Mouse (Mus musculus) midbrain, embryonic 13.5 days (tissue): ENCODE results near the gene Cd5l. TPM values are rescaled to one million over a fixed set of nuclear protein-coding genes. Genes with fewer than 3 reads are reported as not detected.
"Not testable (repeated sequence)": the region's sequence is repeated elsewhere in the genome, so short reads cannot be mapped to it uniquely, and the experiment has no call there.

Source experiments
- ATAC-seq: fragments of 200-750 bp; cut with Nextera tagmentation; 2 replicates; pipeline ENCODE4 v1.8.0; 2017; ENCODE audit warnings: mild to moderate bottlenecking, moderate TSS enrichment, moderate library complexity
- H3K27ac ChIP-seq: fragments of 300-500 bp; sonication (generic); 2 replicates; pipeline ENCODE4 v1.5.1; 2015; ENCODE audit warnings: inconsistent platforms, mild to moderate bottlenecking, moderate library complexity
- H3K27me3 ChIP-seq: fragments of 300-500 bp; sonication (generic); 2 replicates; pipeline ENCODE4 v1.6.1; 2015; ENCODE audit warnings: mild to moderate bottlenecking, inconsistent platforms
- H3K36me3 ChIP-seq: fragments of 300-500 bp; sonication (generic); 2 replicates; pipeline ENCODE4 v1.6.1; 2015; ENCODE audit warnings: mild to moderate bottlenecking, inconsistent platforms
- H3K4me1 ChIP-seq: fragments of 300-500 bp; sonication (generic); replicated peaks from 2 replicates; pipeline ENCODE4 v1.6.1; 2015; ENCODE audit warnings: inconsistent platforms
- H3K4me2 ChIP-seq: fragments of 300-500 bp; sonication (generic); replicated peaks from 2 replicates; pipeline ENCODE4 v1.6.1; 2015; ENCODE audit warnings: moderate library complexity, mild to moderate bottlenecking, inconsistent platforms
- H3K4me3 ChIP-seq: fragments of 300-500 bp; sonication (generic); replicated peaks from 2 replicates; pipeline ENCODE4 v1.5.1; 2015; ENCODE audit warnings: mild to moderate bottlenecking, inconsistent platforms
- H3K9ac ChIP-seq: fragments of 300-500 bp; sonication (generic); replicated peaks from 2 replicates; pipeline ENCODE4 v1.6.1; 2015; ENCODE audit warnings: mild to moderate bottlenecking, inconsistent platforms
- H3K9me3 ChIP-seq: fragments of 300-500 bp; sonication (generic); 2 replicates; pipeline ENCODE4 v1.6.1; 2016; ENCODE audit warnings: mild to moderate bottlenecking, inconsistent platforms
- WGBS: fragments of 180-500 bp; shearing (Covaris S2); methylation state at CpG from one replicate; pipeline ENCODE4 v1.1.7; 2015; 5-methylcytosine and 5-hydroxymethylcytosine counted together
- polyA plus RNA-seq: library from polyadenylated mRNA; unstranded; fragments of >200 nt; fragmentation: Nextera tagmentation; extraction: Ambion mirVana; gene quantifications from 2 replicates; pipeline ENCODE4 v1.2.1, GENCODE M21; 2015

Cd5l gene
- polyA plus RNA-seq, 1 experiment from 2014 or later: not detected

DNA sequence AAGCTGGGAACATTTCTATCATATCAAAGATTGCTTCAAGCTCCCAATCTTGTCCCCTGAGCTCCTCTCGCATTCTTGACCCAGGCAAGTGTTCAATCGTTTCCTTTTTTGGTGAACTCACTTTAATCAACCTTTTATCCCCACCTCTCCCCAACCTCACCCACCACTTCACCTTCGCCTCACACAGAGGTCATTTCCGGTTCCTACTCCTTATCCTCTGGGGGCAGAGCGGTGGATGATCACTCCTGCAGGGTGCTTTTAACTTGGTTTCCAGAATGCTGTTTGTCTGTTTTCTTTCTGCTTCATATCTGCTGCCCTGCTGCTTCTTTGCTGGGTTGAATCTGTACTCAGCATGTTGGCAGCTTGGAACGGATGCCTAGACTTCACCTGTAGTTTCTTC, 20.0 kb downstream of the Cd5l start:
- Histone ChIP-seq H3K27ac (no peak overlapping the region), H3K9me3 (no peaks in the 10 kb centered on the region), H3K4me2 (no peak overlapping the region), H3K4me3 (no peak overlapping the region), H3K9ac (no peak overlapping the region), H3K4me1 (no peaks in the 10 kb centered on the region), H3K27me3 (no peaks in the 10 kb centered on the region), H3K36me3 (no peaks in the 10 kb centered on the region)
- WGBS: 73% methylated on average over 6 of the region's 6 CpGs
- ATAC-seq: no peak

DNA sequence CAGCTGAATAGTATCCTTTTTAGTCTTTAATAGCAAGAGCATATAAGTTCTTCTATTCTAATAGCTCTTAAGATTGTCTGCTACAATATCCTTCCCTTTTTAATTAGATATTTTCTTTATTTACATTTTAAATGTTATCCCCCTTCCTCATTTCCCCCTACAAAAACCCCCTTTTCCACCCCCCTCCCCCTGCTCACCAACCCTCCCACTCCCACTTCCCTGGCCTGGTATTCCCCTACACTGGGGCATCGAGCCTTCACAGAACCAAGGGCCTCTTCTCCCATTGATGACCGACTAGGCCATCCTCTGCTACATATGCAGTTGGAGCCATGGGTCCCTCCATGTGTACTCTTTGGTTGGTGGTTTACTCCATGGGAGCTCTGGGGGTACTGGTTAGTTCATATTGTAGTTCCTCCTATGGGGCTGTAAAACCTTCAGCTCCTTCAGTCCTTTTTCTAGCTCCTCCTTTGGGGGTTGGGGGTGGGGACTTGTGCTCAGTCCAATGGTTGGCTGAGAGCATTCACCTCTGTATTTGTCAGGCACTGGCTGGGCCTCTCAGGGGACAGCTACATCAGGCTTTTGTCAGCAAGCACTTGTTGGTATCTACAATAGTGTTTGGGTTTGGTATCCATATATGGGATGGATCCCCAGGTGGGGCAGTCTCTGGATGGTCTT, 22.1 kb downstream of the Cd5l start:
- 91% methylated on average over 2 of the region's 2 CpGs for WGBS
- not testable (repeated sequence) for H3K4me3 ChIP-seq, ATAC-seq, H3K9me3 ChIP-seq, H3K27ac ChIP-seq, H3K4me1 ChIP-seq, H3K27me3 ChIP-seq, H3K36me3 ChIP-seq, H3K9ac ChIP-seq, H3K4me2 ChIP-seq

DNA sequence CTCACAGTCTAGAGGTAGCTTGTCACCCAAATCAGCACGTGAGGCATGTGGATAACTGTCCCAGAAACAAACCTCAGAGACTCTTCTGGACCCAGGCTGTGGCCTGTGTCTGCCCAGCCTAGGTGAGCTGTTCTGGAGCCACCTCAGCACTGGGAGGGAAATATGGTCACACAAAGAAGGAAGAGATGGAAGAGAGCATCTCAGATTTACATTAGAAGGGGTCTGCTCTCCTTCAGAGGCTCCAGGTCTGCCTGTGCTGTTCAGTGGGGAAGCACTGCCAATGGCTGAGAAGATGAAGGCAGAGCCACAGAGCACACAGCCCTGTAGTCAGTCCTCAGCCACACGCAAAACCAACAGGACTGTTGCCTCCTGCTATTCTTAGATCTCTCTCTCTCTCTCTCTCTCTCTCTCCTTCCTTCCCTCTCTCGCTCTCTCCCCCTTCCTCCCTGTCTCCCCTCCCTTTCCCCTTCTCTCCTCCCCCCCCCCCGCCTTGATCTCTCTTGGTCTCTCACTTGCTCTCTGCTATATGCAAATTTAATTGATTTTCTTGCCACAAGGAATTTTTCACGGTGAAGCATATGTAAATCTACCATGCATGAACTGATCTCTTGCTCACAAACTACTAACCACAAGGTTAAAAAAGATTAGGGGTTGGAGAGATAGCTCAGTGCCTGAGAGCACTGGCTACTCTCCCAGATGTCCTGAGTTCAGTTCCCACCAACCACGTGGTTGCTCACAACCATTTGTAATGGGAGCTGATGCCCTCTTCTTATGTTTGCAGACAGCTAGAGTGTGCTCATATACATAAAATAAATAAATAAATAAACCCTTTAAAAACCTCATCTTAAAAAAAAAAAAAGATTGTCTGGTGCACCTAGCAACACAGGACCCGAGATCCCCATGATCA, 24.4 kb downstream of the Cd5l start:
- no peak for ATAC-seq
- Histone ChIP-seq H3K9ac (no peak overlapping the region), H3K9me3 (no peaks in the 10 kb centered on the region), H3K4me3 (no peak overlapping the region), H3K4me2 (no peak overlapping the region), H3K4me1 (no peaks in the 10 kb centered on the region), H3K27me3 (no peaks in the 10 kb centered on the region), H3K36me3 (no peaks in the 10 kb centered on the region), H3K27ac (no peak overlapping the region)
- WGBS: 57% methylated on average over 7 of the region's 7 CpGs

DNA sequence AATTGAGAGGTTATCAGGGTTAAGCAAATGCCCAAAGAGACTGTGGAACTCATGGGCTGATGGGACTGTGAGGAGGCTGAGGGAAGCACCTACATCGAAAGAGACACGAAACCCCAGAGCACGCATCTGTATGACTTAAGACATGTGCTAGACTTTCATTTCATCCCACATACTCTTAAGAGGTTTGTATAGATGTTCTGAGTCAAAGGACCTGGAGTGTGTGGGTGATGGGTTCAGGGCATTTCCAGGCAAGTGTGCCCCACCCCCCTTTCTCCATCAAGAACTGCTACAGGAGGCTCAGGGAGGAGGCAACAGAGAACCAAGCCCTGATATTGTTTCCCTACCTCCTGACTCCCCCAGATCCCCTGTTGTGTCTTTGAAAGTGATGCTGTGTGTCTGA, 25.6 kb downstream of the Cd5l start:
- no peak overlapping the region for H3K27ac ChIP-seq
- no peak overlapping the region for H3K4me2 ChIP-seq
- H3K27me3 ChIP-seq: no peaks in the 10 kb centered on the region
- ATAC-seq: no peak
- H3K4me3 ChIP-seq: no peak overlapping the region
- H3K4me1 ChIP-seq: no peaks in the 10 kb centered on the region
- H3K36me3 ChIP-seq: no peaks in the 10 kb centered on the region
- no peak overlapping the region for H3K9ac ChIP-seq
- 93% methylated on average over 3 of the region's 3 CpGs for WGBS
- H3K9me3 ChIP-seq: no peaks in the 10 kb centered on the region

DNA sequence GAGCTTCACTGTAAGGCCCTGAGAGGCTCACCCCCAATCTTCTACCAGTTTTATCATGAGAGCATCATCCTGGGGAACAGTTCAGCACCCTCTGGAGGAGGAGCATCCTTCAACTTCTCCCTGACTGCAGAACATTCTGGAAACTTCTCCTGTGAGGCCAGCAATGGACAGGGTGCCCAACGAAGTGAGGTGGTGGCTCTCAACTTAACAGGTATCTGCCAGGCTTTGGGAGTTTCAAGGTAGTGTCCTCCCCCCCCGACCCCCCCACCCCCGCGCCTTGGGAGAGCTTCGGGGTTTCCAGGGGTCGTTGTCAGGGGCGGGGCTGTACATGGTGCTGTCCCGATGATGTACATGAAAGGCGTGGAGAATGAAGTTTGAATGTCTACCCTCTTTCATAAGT, 27.4 kb downstream of the Cd5l start:
- Histone ChIP-seq H3K27me3 (no peaks in the 10 kb centered on the region), H3K4me1 (no peaks in the 10 kb centered on the region), H3K27ac (no peak overlapping the region), H3K9me3 (no peaks in the 10 kb centered on the region), H3K36me3 (no peaks in the 10 kb centered on the region), H3K4me3 (no peak overlapping the region), H3K4me2 (no peak overlapping the region), H3K9ac (no peak overlapping the region)
- 84% methylated on average over 9 of the region's 9 CpGs for WGBS
- no peak for ATAC-seq

DNA sequence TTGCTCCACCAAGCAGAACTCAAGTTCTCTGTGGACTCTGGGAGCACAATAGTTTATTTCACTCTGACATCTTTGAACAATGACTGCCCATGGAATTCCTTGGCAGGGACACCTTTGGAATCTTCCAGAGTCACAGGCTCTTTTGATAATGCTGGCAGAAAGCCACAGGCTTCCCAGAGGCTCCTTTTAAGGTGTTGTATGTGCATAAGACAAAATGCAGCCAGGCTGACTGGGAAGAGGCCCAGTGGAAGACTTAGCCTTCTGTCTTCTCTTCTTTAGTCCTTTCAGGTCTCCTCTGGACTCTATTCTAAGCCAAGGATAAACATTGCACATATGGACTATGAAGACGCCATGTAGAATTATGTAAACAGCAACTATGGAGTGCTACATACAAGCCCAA, 33.3 kb downstream of the Cd5l start:
- Histone ChIP-seq H3K9ac (no peak overlapping the region), H3K4me3 (no peak overlapping the region), H3K27me3 (no peaks in the 10 kb centered on the region), H3K9me3 (no peaks in the 10 kb centered on the region), H3K27ac (no peak overlapping the region), H3K4me1 (no peaks in the 10 kb centered on the region), H3K36me3 (no peaks in the 10 kb centered on the region), H3K4me2 (no peak overlapping the region)
- WGBS: 83% methylated on average over 1 of the region's 1 CpGs
- ATAC-seq: no peak

DNA sequence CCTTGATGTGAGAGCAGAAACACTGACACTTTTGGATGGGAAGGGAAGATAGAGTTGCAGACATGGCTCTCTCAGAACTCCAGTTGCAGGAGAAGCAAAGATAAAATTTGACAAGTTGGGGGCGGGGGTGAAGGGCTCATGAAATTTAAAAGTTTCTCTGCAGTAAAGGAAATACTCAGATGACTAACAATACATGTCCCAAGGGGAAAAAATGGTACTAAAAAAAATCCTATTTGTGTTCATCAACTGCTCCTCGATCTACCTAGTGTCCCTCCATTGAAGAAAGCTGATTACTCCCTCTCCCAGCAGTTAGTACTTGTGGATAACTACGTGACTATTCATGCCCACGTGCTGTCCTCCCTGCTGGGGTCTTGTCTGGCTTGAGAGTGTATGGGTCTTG, 41.1 kb downstream of the Cd5l start:
- Histone ChIP-seq H3K4me3 (no peak overlapping the region), H3K27ac (no peak overlapping the region), H3K9me3 (no peaks in the 10 kb centered on the region), H3K4me1 (no peaks in the 10 kb centered on the region), H3K4me2 (no peak overlapping the region), H3K36me3 (no peaks in the 10 kb centered on the region), H3K9ac (no peak overlapping the region), H3K27me3 (no peaks in the 10 kb centered on the region)
- 58% methylated on average over 4 of the region's 4 CpGs for WGBS
- ATAC-seq: no peak

DNA sequence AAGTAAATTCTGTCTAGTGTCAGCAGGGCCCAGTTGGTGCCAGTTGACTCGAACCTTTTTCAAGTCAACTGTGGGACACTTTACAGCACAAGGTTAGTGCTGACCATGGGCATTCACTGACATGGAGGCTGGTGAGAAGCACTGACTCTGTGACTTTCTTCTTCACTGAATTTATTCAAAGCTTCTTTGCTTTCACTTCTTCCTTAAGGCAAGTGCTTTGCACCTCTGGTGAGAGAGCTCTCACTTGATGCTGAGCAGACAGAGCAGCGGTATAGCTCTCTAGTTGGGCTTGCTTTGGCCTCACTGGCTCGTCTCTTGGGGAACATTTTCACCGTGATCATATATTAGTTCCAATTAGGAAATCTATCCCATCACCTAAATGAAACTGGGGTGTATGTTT, 42.2 kb downstream of the Cd5l start:
- no peaks in the 10 kb centered on the region for H3K27me3 ChIP-seq
- WGBS: 86% methylated on average over 4 of the region's 4 CpGs
- H3K9me3 ChIP-seq: no peaks in the 10 kb centered on the region
- no peak overlapping the region for H3K9ac ChIP-seq
- no peak overlapping the region for H3K4me2 ChIP-seq
- no peaks in the 10 kb centered on the region for H3K36me3 ChIP-seq
- ATAC-seq: no peak
- H3K4me1 ChIP-seq: no peaks in the 10 kb centered on the region
- no peak overlapping the region for H3K4me3 ChIP-seq
- no peak overlapping the region for H3K27ac ChIP-seq

DNA sequence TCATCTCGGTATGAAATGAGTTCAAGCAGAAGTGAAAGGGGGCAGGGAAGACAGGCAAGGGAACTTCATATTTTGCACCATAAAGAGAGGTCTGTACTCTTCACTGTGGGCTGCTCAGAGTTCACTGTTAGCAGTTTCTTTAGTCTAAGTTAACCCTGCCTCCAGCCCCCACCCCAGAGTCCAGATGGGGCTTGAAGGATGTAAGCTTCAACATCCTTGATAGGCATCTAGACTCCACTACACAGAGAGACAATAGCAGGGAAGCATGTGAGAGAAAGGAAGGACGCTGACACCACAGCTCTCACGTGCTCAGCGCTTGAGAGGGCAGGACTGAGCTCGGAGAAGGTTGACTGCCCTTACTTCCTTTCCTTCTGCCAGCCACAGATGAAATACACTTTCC, 43.6 kb downstream of the Cd5l start:
- no peak overlapping the region for H3K4me3 ChIP-seq
- H3K4me2 ChIP-seq: no peak overlapping the region
- H3K9me3 ChIP-seq: no peaks in the 10 kb centered on the region
- ATAC-seq: no peak
- no peak overlapping the region for H3K27ac ChIP-seq
- H3K36me3 ChIP-seq: no peaks in the 10 kb centered on the region
- H3K9ac ChIP-seq: no peak overlapping the region
- WGBS: 74% methylated on average over 5 of the region's 5 CpGs
- no peaks in the 10 kb centered on the region for H3K4me1 ChIP-seq
- H3K27me3 ChIP-seq: no peaks in the 10 kb centered on the region

DNA sequence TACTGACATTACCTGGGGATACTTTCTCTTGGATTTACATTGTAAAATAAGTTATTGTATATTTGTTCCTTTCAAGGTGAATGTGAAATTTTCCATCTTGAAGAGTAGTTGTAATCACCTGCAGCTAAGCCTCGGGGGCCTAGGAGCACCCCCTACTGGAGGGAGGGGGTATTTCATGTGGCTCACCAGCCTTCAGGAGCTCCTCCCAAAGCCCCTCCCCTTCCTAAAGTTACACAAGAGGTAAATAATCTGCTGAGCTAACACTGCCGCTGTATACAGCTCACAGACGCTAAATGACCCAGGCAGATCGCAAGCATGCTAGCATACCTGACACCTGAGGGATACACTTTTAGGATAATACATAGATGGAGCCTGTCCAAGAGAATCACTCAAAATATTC, 50.5 kb downstream of the Cd5l start:
- 33% methylated on average over 4 of the region's 4 CpGs for WGBS
- Histone ChIP-seq H3K36me3 (no peaks in the 10 kb centered on the region), H3K4me3 (no peak overlapping the region), H3K9ac (no peak overlapping the region), H3K9me3 (no peaks in the 10 kb centered on the region), H3K27me3 (no peaks in the 10 kb centered on the region), H3K4me1 (peaks cover 4% of the 10 kb centered on the region; the same call in 1 of the 2 replicates), H3K4me2 (no peak overlapping the region), H3K27ac (no peak overlapping the region)
- no peak for ATAC-seq

DNA sequence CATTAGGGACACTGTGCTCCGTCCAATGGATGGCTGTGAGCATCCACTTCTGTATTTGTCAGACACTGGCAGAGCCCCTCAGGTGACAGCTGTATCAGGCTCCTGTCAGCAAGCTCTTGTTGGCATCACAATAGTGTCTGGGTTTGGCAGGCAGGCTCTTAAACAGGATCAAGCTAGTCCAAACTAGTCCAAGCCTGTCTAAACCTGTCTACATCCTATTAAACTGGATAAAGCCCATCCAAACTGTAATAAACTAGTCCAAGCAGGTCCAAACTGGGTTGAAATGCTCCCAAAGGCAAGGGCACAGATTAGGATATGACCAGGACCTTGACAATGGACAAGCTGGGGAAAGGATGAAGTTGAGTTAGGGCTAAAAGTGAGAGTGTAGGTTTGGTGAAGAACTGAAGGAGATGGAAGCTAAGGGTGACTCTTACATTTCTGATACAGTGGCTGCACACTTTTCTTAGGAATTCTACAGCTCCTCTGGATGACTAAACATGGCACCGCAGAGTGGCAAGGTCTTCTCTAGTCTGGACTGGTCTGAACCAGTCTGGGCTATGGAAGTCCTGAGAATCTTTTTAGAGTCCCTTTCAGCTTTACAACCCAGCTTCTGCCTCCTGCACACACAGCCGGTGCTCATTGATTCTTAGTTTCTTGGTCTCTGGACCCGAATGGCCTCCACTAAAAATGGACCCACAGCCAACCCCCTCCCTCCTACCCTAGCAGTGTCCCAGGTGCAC, 51.7 kb downstream of the Cd5l start:
- Histone ChIP-seq H3K9me3 (no peaks in the 10 kb centered on the region), H3K27ac (no peak overlapping the region), H3K4me3 (no peak overlapping the region), H3K36me3 (no peaks in the 10 kb centered on the region), H3K27me3 (no peaks in the 10 kb centered on the region), H3K4me1 (peaks cover 4% of the 10 kb centered on the region; the same call in 1 of the 2 replicates), H3K9ac (no peak overlapping the region), H3K4me2 (no peak overlapping the region)
- WGBS: 87% methylated on average over 4 of the region's 4 CpGs
- ATAC-seq: no peak

DNA sequence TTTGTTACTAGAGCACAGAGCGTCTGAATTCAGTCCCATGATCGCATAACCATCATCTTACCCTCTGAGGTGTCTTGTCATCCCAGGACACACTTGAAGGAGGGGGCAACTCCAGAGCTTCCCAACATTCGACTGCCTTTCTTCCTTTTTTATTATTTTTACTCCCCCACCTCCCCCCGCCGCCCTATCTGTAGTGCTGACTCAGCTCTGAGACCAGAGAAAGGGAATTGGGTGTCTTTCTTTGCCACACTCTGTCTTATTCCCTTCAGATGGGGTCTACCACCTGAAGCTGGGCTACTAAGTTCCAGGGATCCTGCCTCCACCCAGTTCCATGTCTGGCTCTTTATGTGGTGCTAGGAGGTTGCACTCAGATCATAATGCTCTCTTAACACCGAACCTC, 52.9 kb downstream of the Cd5l start:
- Histone ChIP-seq H3K27ac (no peak overlapping the region), H3K4me3 (no peak overlapping the region), H3K4me1 (peaks cover 4% of the 10 kb centered on the region; the same call in 1 of the 2 replicates), H3K9me3 (no peaks in the 10 kb centered on the region), H3K27me3 (no peaks in the 10 kb centered on the region), H3K9ac (no peak overlapping the region), H3K36me3 (no peaks in the 10 kb centered on the region), H3K4me2 (no peak overlapping the region)
- WGBS: 90% methylated on average over 6 of the region's 6 CpGs
- ATAC-seq: no peak
